Mouse (Mus musculus): ENCODE results near the gene Apoa4.

Gene Apoa4

GRCm38 (mm10) chr9:46282631-46283436 is 42.3 kb downstream of the Apoa4 start, which contains the start of gene Bud13:
Gene Bud13, plus strand, starts transcription at chr9:46283008.
- DNase-seq, result peak; percentile 92
